Mouse (Mus musculus): ENCODE data around the gene Sp6. TPM values are rescaled to one million over a fixed set of nuclear protein-coding genes. Genes with fewer than 3 reads are reported as not detected.
A peak's percentile ranks its signal among the peaks of the same experiment; 100 is the strongest.

Sp6 gene
- polyA plus RNA-seq, 1 experiment from 2014 or later: 0.22 TPM

GRCm38 (mm10) chr11:96992722-96993311 is 20.4 kb upstream of the Sp6 start:
- Histone ChIP-seq H3K27me3 (ENCODE audit: insufficient read depth, low read length) (peaks cover 5% of the 10 kb centered on the region; the same call in 1 of the 2 replicates), H3K4me1 (ENCODE audit: insufficient read depth) (peaks cover 22% of the 10 kb centered on the region; the same call in 1 of the 2 replicates), H3K27ac (ENCODE audit: low read depth) (peak overlapping the region; percentile 89), H3K36me3 (ENCODE audit: insufficient read depth) (no peaks in the 10 kb centered on the region), H3K9me3 (ENCODE audit: low read depth, low read length) (no peaks in the 10 kb centered on the region), H3K4me3 (ENCODE audit: low read depth, low read length) (no peak overlapping the region), H3K4me2 (no peak overlapping the region), H3K9ac (no peak overlapping the region)
- ATAC-seq (ENCODE audit: insufficient read depth) (peak; percentile 81), DNase-seq (peak; percentile 84)
- 14% methylated on average over 8 of the region's 8 CpGs for WGBS
- TF ChIP-seq CTCF (IDR thresholded peaks at IDR 0.05; ENCODE audit: low read depth): no peak

- Histone ChIP-seq H3K27me3 (ENCODE audit: insufficient read depth, low read length) (peaks cover 5% of the 10 kb centered on the region; the same call in 1 of the 2 replicates), H3K4me3 (ENCODE audit: low read depth, low read length) (no peak overlapping the region), H3K9ac (no peak overlapping the region), H3K27ac (ENCODE audit: low read depth) (no peak overlapping the region), H3K36me3 (ENCODE audit: insufficient read depth) (no peaks in the 10 kb centered on the region), H3K4me1 (ENCODE audit: insufficient read depth) (peaks cover 17% of the 10 kb centered on the region; the same call in 1 of the 2 replicates), H3K4me2 (no peak overlapping the region), H3K9me3 (ENCODE audit: low read depth, low read length) (no peaks in the 10 kb centered on the region)
- no peak for TF ChIP-seq CTCF (IDR thresholded peaks at IDR 0.05; ENCODE audit: low read depth)
- DNase-seq: no peak
- ATAC-seq (ENCODE audit: insufficient read depth): no peak
- 22% methylated on average over 5 of the region's 5 CpGs for WGBS
These were observed 18.2 kb upstream of the Sp6 start for GRCm38 (mm10) chr11:96995031-96995430.

- DNase-seq (no peak), ATAC-seq (ENCODE audit: insufficient read depth) (no peak)
- no peaks in the 10 kb centered on the region for H3K9me3 ChIP-seq (ENCODE audit: low read depth, low read length)
- no peak overlapping the region for H3K4me3 ChIP-seq (ENCODE audit: low read depth, low read length)
- TF ChIP-seq CTCF (IDR thresholded peaks at IDR 0.05; ENCODE audit: low read depth): no peak
- WGBS: 70% methylated on average over 15 of the region's 15 CpGs
- H3K9ac ChIP-seq: no peak overlapping the region
- no peak overlapping the region for H3K4me2 ChIP-seq
- peaks cover 17% of the 10 kb centered on the region; the same call in 1 of the 2 replicates for H3K4me1 ChIP-seq (ENCODE audit: insufficient read depth)
- peaks cover 5% of the 10 kb centered on the region; the same call in 1 of the 2 replicates for H3K27me3 ChIP-seq (ENCODE audit: insufficient read depth, low read length)
- no peak overlapping the region for H3K27ac ChIP-seq (ENCODE audit: low read depth)
- H3K36me3 ChIP-seq (ENCODE audit: insufficient read depth): no peaks in the 10 kb centered on the region
These were observed 17.1 kb upstream of the Sp6 start for GRCm38 (mm10) chr11:96995836-96996772.

- Histone ChIP-seq H3K4me2 (peak overlapping the region; percentile 59), H3K9ac (peak overlapping the region; percentile 45), H3K27me3 (ENCODE audit: insufficient read depth, low read length) (peaks cover 5% of the 10 kb centered on the region; the same call in 1 of the 2 replicates), H3K36me3 (ENCODE audit: insufficient read depth) (no peaks in the 10 kb centered on the region), H3K4me3 (ENCODE audit: low read depth, low read length) (peak overlapping the region; percentile 21), H3K27ac (ENCODE audit: low read depth) (no peak overlapping the region), H3K4me1 (ENCODE audit: insufficient read depth) (peaks cover 14% of the 10 kb centered on the region; the same call in 1 of the 2 replicates), H3K9me3 (ENCODE audit: low read depth, low read length) (no peaks in the 10 kb centered on the region)
- 28% methylated on average over 17 of the region's 17 CpGs for WGBS
- DNase-seq (no peak), ATAC-seq (ENCODE audit: insufficient read depth) (no peak)
- TF ChIP-seq CTCF (IDR thresholded peaks at IDR 0.05; ENCODE audit: low read depth): no peak
These were observed 16.3 kb upstream of the Sp6 start for GRCm38 (mm10) chr11:96996773-96997379.

GRCm38 (mm10) chr11:96997380-96997956 is 15.7 kb upstream of the Sp6 start:
- no peak for TF ChIP-seq CTCF (IDR thresholded peaks at IDR 0.05; ENCODE audit: low read depth)
- DNase-seq (peak; percentile 37), ATAC-seq (ENCODE audit: insufficient read depth) (no peak)

GRCm38 (mm10) chr11:97003170-97003569 is 10.0 kb upstream of the Sp6 start:
- no peak overlapping the region for H3K9ac ChIP-seq
- no peaks in the 10 kb centered on the region; the same call in 1 of the 2 replicates for H3K4me1 ChIP-seq (ENCODE audit: insufficient read depth)
- no peaks in the 10 kb centered on the region for H3K36me3 ChIP-seq (ENCODE audit: insufficient read depth)
- H3K4me3 ChIP-seq (ENCODE audit: low read depth, low read length): no peak overlapping the region
- H3K9me3 ChIP-seq (ENCODE audit: low read depth, low read length): no peaks in the 10 kb centered on the region
- WGBS: 31% methylated on average over 5 of the region's 5 CpGs
- no peak for DNase-seq
- no peak for TF ChIP-seq CTCF (IDR thresholded peaks at IDR 0.05; ENCODE audit: low read depth)
- H3K27ac ChIP-seq (ENCODE audit: low read depth): no peak overlapping the region
- peaks cover 5% of the 10 kb centered on the region; the same call in 1 of the 2 replicates for H3K27me3 ChIP-seq (ENCODE audit: insufficient read depth, low read length)
- no peak for ATAC-seq (ENCODE audit: insufficient read depth)
- H3K4me2 ChIP-seq: no peak overlapping the region

More at GRCm38 (mm10) chr11:96997380-96997956, 15.7 kb upstream of the Sp6 start:
- H3K27me3 ChIP-seq (ENCODE audit: insufficient read depth, low read length): peaks cover 5% of the 10 kb centered on the region; the same call in 1 of the 2 replicates
- H3K4me2 ChIP-seq: peak overlapping the region; percentile 59
- peak overlapping the region; percentile 21 for H3K4me3 ChIP-seq (ENCODE audit: low read depth, low read length)
- 11% methylated on average over 30 of the region's 30 CpGs for WGBS
- no peaks in the 10 kb centered on the region for H3K9me3 ChIP-seq (ENCODE audit: low read depth, low read length)
- H3K9ac ChIP-seq: peak overlapping the region; percentile 45
- no peaks in the 10 kb centered on the region for H3K36me3 ChIP-seq (ENCODE audit: insufficient read depth)
- H3K27ac ChIP-seq (ENCODE audit: low read depth): no peak overlapping the region
- peaks cover 14% of the 10 kb centered on the region; the same call in 1 of the 2 replicates for H3K4me1 ChIP-seq (ENCODE audit: insufficient read depth)
